Mouse (Mus musculus) cortical plate, adult 2 months (tissue): ENCODE measurements at regions not wholly inside any gene's neighbourhood (a gene's known extent, or its start where the extent isn't known, plus 50 kb on each side); places are given as distances from the start of the nearest gene placed in this dataset.

Experiments used
- CTCF ChIP-seq: fragments of 200-500 bp; IDR thresholded peaks from 2 replicates; pipeline ENCODE4 v1.5.1; 2011; ENCODE audit warnings: mild to moderate bottlenecking, control low read depth, low read length; ENCODE audit not compliant: insufficient read depth; ENCODE audit errors: extremely low read depth
- POLR2A ChIP-seq: fragments of 200-500 bp; IDR thresholded peaks from 2 replicates; pipeline ENCODE4 v1.6.1; 2011; ENCODE audit warnings: mild to moderate bottlenecking, low read length, control low read depth; ENCODE audit not compliant: insufficient read depth; ENCODE audit errors: extremely low read depth

- TF ChIP-seq POLR2A (no peak), CTCF (no peak)
Measured at GRCm38 (mm10) chr15:56774648-56775393, 702.6 kb downstream of the Slc22a22 start.
